Mouse (Mus musculus) hindbrain, embryonic 16.5 days (tissue): Measurements from ENCODE around the gene BC061237. TPM values are rescaled to one million over a fixed set of nuclear protein-coding genes. Genes with fewer than 3 reads are reported as not detected.
"Not testable (repeated sequence)": the region's sequence is repeated elsewhere in the genome, so short reads cannot be mapped to it uniquely, and the experiment has no call there.

ENCODE experiments used
- ATAC-seq: fragments of 200-750 bp; cut with Nextera tagmentation; 2 replicates; pipeline ENCODE4 v1.8.0; 2017; ENCODE audit warnings: moderate TSS enrichment, moderate library complexity
- H3K27ac ChIP-seq: fragments of 300-500 bp; sonication (generic); 2 replicates; pipeline ENCODE4 v1.5.1; 2014; ENCODE audit warnings: low read depth, mild to moderate bottlenecking, control low read depth, low read length, moderate library complexity
- H3K27me3 ChIP-seq: fragments of 300-500 bp; sonication (generic); replicated peaks from 2 replicates; pipeline ENCODE4 v1.6.1; 2014; ENCODE audit warnings: low read length; ENCODE audit not compliant: control insufficient read depth, insufficient read depth
- H3K36me3 ChIP-seq: fragments of 300-500 bp; sonication (generic); 2 replicates; pipeline ENCODE4 v1.6.1; 2014; ENCODE audit warnings: mild to moderate bottlenecking, low read length, moderate library complexity, mixed read lengths; ENCODE audit not compliant: control insufficient read depth, insufficient read depth
- H3K4me1 ChIP-seq: fragments of 300-500 bp; sonication (generic); 2 replicates; pipeline ENCODE4 v1.6.1; 2014; ENCODE audit warnings: low read depth, low read length; ENCODE audit not compliant: control insufficient read depth, insufficient read depth
- H3K4me2 ChIP-seq: fragments of 300-500 bp; sonication (generic); 2 replicates; pipeline ENCODE4 v1.6.1; 2014; ENCODE audit warnings: mild to moderate bottlenecking, low read length, control low read depth, moderate library complexity
- H3K4me3 ChIP-seq: fragments of 300-500 bp; sonication (generic); 2 replicates; pipeline ENCODE4 v1.5.1; 2014; ENCODE audit warnings: mild to moderate bottlenecking, low read length, control low read depth, moderate library complexity
- H3K9ac ChIP-seq: fragments of 300-500 bp; sonication (generic); 2 replicates; pipeline ENCODE4 v1.6.1; 2014; ENCODE audit warnings: low read depth, mild to moderate bottlenecking, control low read depth, low read length, moderate library complexity
- H3K9me3 ChIP-seq: fragments of 300-500 bp; sonication (generic); 2 replicates; pipeline ENCODE4 v1.6.1; 2014; ENCODE audit warnings: mild to moderate bottlenecking, low read length, moderate library complexity; ENCODE audit not compliant: control insufficient read depth
- WGBS: fragments of 180-500 bp; shearing (Covaris S2); extraction: QIAGEN DNeasy Blood & Tissue Kit; methylation state at CpG from one replicate; pipeline ENCODE4 v1.1.7; 2014; 5-methylcytosine and 5-hydroxymethylcytosine counted together
- polyA plus RNA-seq: library from polyadenylated mRNA; unstranded; fragments of >200 nt; fragmentation: Nextera tagmentation; extraction: Ambion mirVana; gene quantifications from 2 replicates; pipeline ENCODE4 v1.2.1, GENCODE M21; 2015

BC061237 gene
- not detected in 2 replicates for polyA plus RNA-seq

- not testable (repeated sequence) for H3K4me1 ChIP-seq, H3K36me3 ChIP-seq, H3K9ac ChIP-seq, H3K27ac ChIP-seq, ATAC-seq, H3K9me3 ChIP-seq, H3K4me2 ChIP-seq, H3K27me3 ChIP-seq, H3K4me3 ChIP-seq
- 67% methylated on average over 1 of the region's 1 CpGs for WGBS
Measured at GRCm38 (mm10) chr14:44492163-44492562, at the start of gene BC061237. BC061237 (plus strand) TSS chr14:44492463.

GRCm38 (mm10) chr14:44517976-44518375, 25.7 kb downstream of the BC061237 start, which contains the start of gene Gm17093:
Gm17093 (plus strand) TSS chr14:44518276.
- WGBS = 88% methylated on average over 5 of the region's 5 CpGs
- H3K9me3 ChIP-seq, H3K4me3 ChIP-seq, H3K27ac ChIP-seq, H3K27me3 ChIP-seq, H3K4me2 ChIP-seq, ATAC-seq, H3K4me1 ChIP-seq, H3K9ac ChIP-seq, H3K36me3 ChIP-seq: not testable (repeated sequence)

- not testable (repeated sequence) for H3K4me2 ChIP-seq, H3K36me3 ChIP-seq, H3K27me3 ChIP-seq, H3K27ac ChIP-seq, H3K4me3 ChIP-seq, ATAC-seq, H3K9me3 ChIP-seq, H3K9ac ChIP-seq, H3K4me1 ChIP-seq
- WGBS = 84% methylated on average over 3 of the region's 5 CpGs
Measured at GRCm38 (mm10) chr14:44547961-44548360, 55.7 kb downstream of the BC061237 start.

Other genes with a start within 250 kb of the BC061237 start
- not detected in 2 replicates for gene Gm8220, start 206.9 kb upstream of the BC061237 start, polyA plus RNA-seq
- gene Gm5930, start 153.9 kb upstream of the BC061237 start, polyA plus RNA-seq = not detected in 2 replicates
- not detected in 2 replicates for gene Gm8229, start 127.1 kb upstream of the BC061237 start, polyA plus RNA-seq
- not detected in 2 replicates for gene Gm3371, start 81.8 kb upstream of the BC061237 start, polyA plus RNA-seq
- gene Gm8232, start 58.8 kb upstream of the BC061237 start, polyA plus RNA-seq = not detected in 2 replicates
- gene Gm17093, start 25.8 kb downstream of the BC061237 start, polyA plus RNA-seq = not detected in 2 replicates
- gene Gm8247, start 90.7 kb downstream of the BC061237 start, polyA plus RNA-seq = 0.16 and 0.28 TPM in 2 replicates
- gene Gm5624, start 135.5 kb downstream of the BC061237 start, polyA plus RNA-seq = not detected in 2 replicates
- not detected in 2 replicates for gene Gm8257, start 214.0 kb downstream of the BC061237 start, polyA plus RNA-seq